13 mouse cellular contexts compared by ENCODE assay signal in the genomic region with DNA sequence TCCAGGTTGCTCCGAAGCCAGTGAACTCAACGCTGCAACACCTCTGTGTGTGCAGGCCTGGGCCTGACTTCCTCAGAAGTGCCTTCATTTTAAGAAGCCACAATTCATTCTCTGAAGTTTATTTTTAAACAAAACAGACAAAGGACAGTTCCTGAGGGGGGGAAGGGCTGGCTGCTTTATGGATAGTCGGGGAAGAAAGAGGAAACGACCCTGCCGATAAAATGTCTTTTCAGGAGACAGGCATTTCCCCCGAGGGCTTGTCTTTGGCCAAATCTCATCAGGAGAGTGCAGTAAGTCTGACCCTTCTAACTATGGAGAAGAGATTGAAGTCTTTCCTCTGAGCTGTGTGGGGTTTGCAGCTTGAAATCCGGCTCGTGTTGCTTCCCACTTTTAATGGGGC. TPM values are rescaled to one million over a fixed set of nuclear protein-coding genes. Genes with fewer than 3 reads are reported as not detected.
DNase-seq lines count a peak whose midpoint lies in the region; ATAC-seq lines count a peak whose summit lies in the region.
"Had no signal": no experiment of that assay in that cellular context is flagged by ENCODE, and none has a peak within 500 bp of the region (broad histone marks: within the 10 kb centered on the region; RNA-seq: fewer than 3 reads in every experiment).

No protein-coding gene starts in this region.

- DNase-seq in heart, postnatal 36 days = no peak
- DNase-seq in spleen, postnatal 36 days (ENCODE audit: low spot score in 2 of 2) = no peak
- DNase-seq in right cerebral cortex, adult 2 months (ENCODE audit: low spot score in 2 of 2) = no peak
- DNase-seq: cerebellum, postnatal 36 days; liver, embryonic 13.5 days had no signal

- 0 out of 2 replicates have a peak overlapping the region, but pooled peaks have one; percentile 7 for H3K4me2 ChIP-seq in heart, embryonic 16.5 days (ENCODE audit: low read depth, low read length)
- H3K4me2 ChIP-seq in neural tube, embryonic 13.5 days = no peak overlapping the region
- H3K4me2 ChIP-seq in neural tube, embryonic 15.5 days = no peak overlapping the region
- no peak overlapping the region for H3K4me2 ChIP-seq in kidney, embryonic 16.5 days (replicated peaks; ENCODE audit: low read depth, low read length)
- no peak overlapping the region for H3K4me2 ChIP-seq in stomach, embryonic 16.5 days (ENCODE audit: low read depth, low read length)
- H3K4me2 ChIP-seq: liver, embryonic 13.5 days; midbrain, embryonic 15.5 days had no signal

- no peak for ATAC-seq in heart, embryonic 16.5 days (replicated peaks; ENCODE audit: extremely low read depth, insufficient read depth, low FRiP score)
- ATAC-seq in neural tube, embryonic 13.5 days (ENCODE audit: low read depth) = no peak
- ATAC-seq in neural tube, embryonic 15.5 days (ENCODE audit: low FRiP score) = no peak
- no peak for ATAC-seq in kidney, embryonic 16.5 days (ENCODE audit: low FRiP score, low TSS enrichment)
- no peak for ATAC-seq in stomach, embryonic 16.5 days (ENCODE audit: insufficient read depth, low FRiP score)
- ATAC-seq: intestine, embryonic 16.5 days; midbrain, embryonic 15.5 days had no signal

- H3K36me3 ChIP-seq in heart, embryonic 16.5 days (ENCODE audit: control insufficient read depth, insufficient read depth) = no peaks in the 10 kb centered on the region
- peaks cover 5% of the 10 kb centered on the region; the same call in 1 of the 2 replicates for H3K36me3 ChIP-seq in neural tube, embryonic 13.5 days
- H3K36me3 ChIP-seq in neural tube, embryonic 15.5 days = no peaks in the 10 kb centered on the region
- no peaks in the 10 kb centered on the region for H3K36me3 ChIP-seq in kidney, embryonic 16.5 days (ENCODE audit: insufficient read depth, low read length)
- H3K36me3 ChIP-seq in stomach, embryonic 16.5 days (ENCODE audit: control insufficient read depth, insufficient read depth, low read length) = no peaks in the 10 kb centered on the region
- H3K36me3 ChIP-seq: liver, embryonic 13.5 days; midbrain, embryonic 15.5 days had no signal

- peaks cover 43% of the 10 kb centered on the region for H3K4me1 ChIP-seq in heart, embryonic 16.5 days (ENCODE audit: control insufficient read depth, insufficient read depth, low read length)
- peaks cover 19% of the 10 kb centered on the region for H3K4me1 ChIP-seq in neural tube, embryonic 13.5 days (replicated peaks)
- peaks cover 13% of the 10 kb centered on the region for H3K4me1 ChIP-seq in neural tube, embryonic 15.5 days
- H3K4me1 ChIP-seq in kidney, embryonic 16.5 days (ENCODE audit: insufficient read depth, low read length) = peaks cover 28% of the 10 kb centered on the region
- H3K4me1 ChIP-seq in stomach, embryonic 16.5 days (ENCODE audit: control insufficient read depth, insufficient read depth, low read length) = peaks cover 9% of the 10 kb centered on the region; the same call in 1 of the 2 replicates

- intact Hi-C loops in heart, postnatal 36 days (cut with DNase I) = no loop called here

- H3K9ac ChIP-seq in heart, embryonic 16.5 days (ENCODE audit: low read length) = no peak overlapping the region
- H3K9ac ChIP-seq in neural tube, embryonic 13.5 days = peak overlapping the region; percentile 3; the same call in 1 of the 2 replicates
- H3K9ac ChIP-seq in neural tube, embryonic 15.5 days (replicated peaks) = no peak overlapping the region
- peak overlapping the region; percentile 44; the same call in 1 of the 2 replicates for H3K9ac ChIP-seq in kidney, embryonic 16.5 days (replicated peaks; ENCODE audit: low read length)
- no peak overlapping the region for H3K9ac ChIP-seq in stomach, embryonic 16.5 days (ENCODE audit: low read length)
- H3K9ac ChIP-seq: liver, embryonic 13.5 days; midbrain, embryonic 15.5 days had no signal

- H3K27ac ChIP-seq in heart, embryonic 16.5 days (ENCODE audit: low read length) = peak overlapping the region; percentile 35; the same call in 1 of the 2 replicates
- H3K27ac ChIP-seq in neural tube, embryonic 13.5 days (replicated peaks) = no peak overlapping the region
- H3K27ac ChIP-seq in neural tube, embryonic 15.5 days (replicated peaks) = no peak overlapping the region
- peak overlapping the region; percentile 61 for H3K27ac ChIP-seq in kidney, embryonic 16.5 days (ENCODE audit: low read length)
- H3K27ac ChIP-seq in stomach, embryonic 16.5 days (ENCODE audit: low read length) = peak overlapping the region; percentile 36; the same call in 1 of the 2 replicates
- H3K27ac ChIP-seq: liver, embryonic 13.5 days; midbrain, embryonic 15.5 days had no signal

- no peaks in the 10 kb centered on the region for H3K27me3 ChIP-seq in heart, embryonic 16.5 days (ENCODE audit: control insufficient read depth, insufficient read depth, low read length)
- no peaks in the 10 kb centered on the region for H3K27me3 ChIP-seq in neural tube, embryonic 13.5 days
- no peaks in the 10 kb centered on the region for H3K27me3 ChIP-seq in neural tube, embryonic 15.5 days (replicated peaks)
- H3K27me3 ChIP-seq in kidney, embryonic 16.5 days (ENCODE audit: insufficient read depth, low read length) = no peaks in the 10 kb centered on the region
- no peaks in the 10 kb centered on the region for H3K27me3 ChIP-seq in stomach, embryonic 16.5 days (ENCODE audit: control insufficient read depth, insufficient read depth, low read length)
- H3K27me3 ChIP-seq: liver, embryonic 13.5 days had no signal

- no peaks in the 10 kb centered on the region for H3K9me3 ChIP-seq in heart, embryonic 16.5 days (replicated peaks; ENCODE audit: control insufficient read depth, low read length)
- H3K9me3 ChIP-seq in neural tube, embryonic 13.5 days = no peaks in the 10 kb centered on the region
- H3K9me3 ChIP-seq in neural tube, embryonic 15.5 days (replicated peaks) = no peaks in the 10 kb centered on the region
- no peaks in the 10 kb centered on the region for H3K9me3 ChIP-seq in kidney, embryonic 16.5 days (ENCODE audit: low read length)
- H3K9me3 ChIP-seq in stomach, embryonic 16.5 days (replicated peaks; ENCODE audit: control insufficient read depth, low read length) = no peaks in the 10 kb centered on the region
- H3K9me3 ChIP-seq: liver, embryonic 13.5 days; midbrain, embryonic 15.5 days had no signal

- WGBS in heart, embryonic 16.5 days = 30% methylated on average over 8 of the region's 8 CpGs
- 30% methylated on average over 8 of the region's 8 CpGs for WGBS in neural tube, embryonic 13.5 days
- 31% methylated on average over 8 of the region's 8 CpGs for WGBS in neural tube, embryonic 15.5 days
- 15% methylated on average over 8 of the region's 8 CpGs for WGBS in kidney, embryonic 16.5 days
- 23% methylated on average over 8 of the region's 8 CpGs for whole genome bisulfite sequencing in stomach, embryonic 16.5 days

- H3K4me3 ChIP-seq in heart, embryonic 16.5 days (ENCODE audit: low read length) = no peak overlapping the region
- no peak overlapping the region for H3K4me3 ChIP-seq in neural tube, embryonic 13.5 days
- H3K4me3 ChIP-seq in neural tube, embryonic 15.5 days (replicated peaks) = no peak overlapping the region
- H3K4me3 ChIP-seq in kidney, embryonic 16.5 days (ENCODE audit: low read length) = no peak overlapping the region
- H3K4me3 ChIP-seq in stomach, embryonic 16.5 days (replicated peaks; ENCODE audit: low read length) = no peak overlapping the region
- H3K4me3 ChIP-seq: liver, embryonic 13.5 days; midbrain, embryonic 15.5 days had no signal

RNA-seq across cellular contexts. Expression of gene Bfsp2, which starts 5.4 kb away (rescaled TPM):
- polyA plus RNA-seq in heart, embryonic 16.5 days (2015; fragmentation: Nextera tagmentation; extraction: Ambion mirVana) = 0.76 and 1.1 TPM in 2 replicates
- under 1 TPM; 0.28 to 0.60 TPM for total RNA-seq in heart, postnatal 36 days (2021)
- polyA plus RNA-seq in neural tube, embryonic 13.5 days (2015; fragmentation: Nextera tagmentation; extraction: Ambion mirVana) = 1.2 and 1.5 TPM in 2 replicates
- polyA plus RNA-seq in neural tube, embryonic 15.5 days (2015; fragmentation: Nextera tagmentation; extraction: Ambion mirVana) = 2.5 and 2.7 TPM in 2 replicates
- polyA plus RNA-seq in kidney, embryonic 16.5 days (2015; fragmentation: Nextera tagmentation; extraction: Ambion mirVana) = 0.54 and 0.57 TPM in 2 replicates
- polyA plus RNA-seq in stomach, embryonic 16.5 days (2015; fragmentation: Nextera tagmentation; extraction: Ambion mirVana) = 0.72 and 0.85 TPM in 2 replicates
- total RNA-seq: adrenal gland, adult 18-20 months had no signal
- polyA plus RNA-seq: intestine, embryonic 16.5 days had no signal

Comparison
In these comparisons a context has a peak if more than half of its experiments do, and no peak if none do; other contexts are left out.
1. H3K9ac ChIP-seq: peak in neural tube, embryonic 13.5 days (single experiment) and kidney, embryonic 16.5 days (single experiment); none in heart, embryonic 16.5 days (single experiment), neural tube, embryonic 15.5 days (single experiment) and stomach, embryonic 16.5 days (single experiment).
2. H3K27ac ChIP-seq: peak in heart, embryonic 16.5 days (single experiment), kidney, embryonic 16.5 days (single experiment) and stomach, embryonic 16.5 days (single experiment); none in neural tube, embryonic 13.5 days (single experiment) and neural tube, embryonic 15.5 days (single experiment).